Mouse (Mus musculus) C2C12 (cell line): ENCODE measurements around the gene Adamts20.

Source experiments
- CEBPB ChIP-seq: IDR thresholded peaks from one replicate; pipeline ENCODE4 v1.6.1; 2011; ENCODE audit warnings: low read depth, mild to moderate bottlenecking, control low read depth, moderate library complexity
- CTCF ChIP-seq: IDR thresholded peaks from one replicate; pipeline ENCODE4 v1.5.1; 2011; ENCODE audit not compliant: control insufficient read depth, insufficient read depth, insufficient read length
- MAX ChIP-seq: IDR thresholded peaks from one replicate; pipeline ENCODE4 v1.6.1; 2011; ENCODE audit warnings: mild to moderate bottlenecking, control low read depth
- MYOD1 ChIP-seq: IDR thresholded peaks from one replicate; pipeline ENCODE4 v1.6.1; 2011; ENCODE audit warnings: low read depth; ENCODE audit not compliant: control insufficient read depth, insufficient read length
- MYOG ChIP-seq: IDR thresholded peaks from one replicate; pipeline ENCODE4 v1.6.1; 2011; ENCODE audit not compliant: control insufficient read depth, insufficient read length; ENCODE audit errors: extremely low read depth
- USF1 ChIP-seq: IDR thresholded peaks from one replicate; pipeline ENCODE4 v1.6.1; 2011; ENCODE audit warnings: low read depth, mild to moderate bottlenecking, control low read depth, moderate library complexity

DNA sequence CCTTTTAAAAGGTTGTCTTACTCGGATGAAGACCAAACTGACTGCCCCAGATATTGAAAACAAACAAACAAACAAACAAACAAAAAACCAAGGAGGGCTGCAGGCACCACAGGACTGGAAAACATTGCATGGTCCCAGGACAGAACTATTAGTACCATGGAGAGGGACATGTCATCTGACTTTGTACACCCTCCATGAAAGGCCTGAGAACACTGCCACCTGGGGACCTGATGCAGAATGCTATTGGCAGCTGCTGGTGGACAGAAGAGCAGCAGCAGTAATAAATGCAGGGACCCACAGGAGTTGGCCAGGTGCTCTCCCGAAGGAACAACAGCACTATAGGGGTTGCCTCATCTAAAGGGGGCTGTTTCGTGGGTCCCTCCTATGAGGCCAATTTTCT is 2.0 kb downstream of the Adamts20 start:
- TF ChIP-seq CTCF (peak; percentile 43), USF1 (no peak), CEBPB (no peak), MYOG (no peak), MAX (no peak), MYOD1 (no peak)
